Mouse (Mus musculus): ENCODE measurements around the gene Nup188.

Nup188 gene

GRCm38 (mm10) chr2:30257699-30258460 lies 28.3 kb upstream of the Nup188 start:
- DNase-seq = no peak

GRCm38 (mm10) chr2:30258600-30258999 lies 27.6 kb upstream of the Nup188 start:
- peak in 1 of 2 experiments; percentile 42 for DNase-seq

- no peak for DNase-seq
These were observed 26.8 kb upstream of the Nup188 start for GRCm38 (mm10) chr2:30259131-30260064.

GRCm38 (mm10) chr2:30261064-30261736 lies 25.0 kb upstream of the Nup188 start:
- DNase-seq = no peak

GRCm38 (mm10) chr2:30261921-30262839 lies 24.0 kb upstream of the Nup188 start:
- no peak for DNase-seq

GRCm38 (mm10) chr2:30262840-30263441 lies 23.3 kb upstream of the Nup188 start:
- DNase-seq = peak; percentile 29 to 31

- DNase-seq = no peak
These were observed 22.4 kb upstream of the Nup188 start for GRCm38 (mm10) chr2:30263811-30264210.

GRCm38 (mm10) chr2:30264671-30265519 lies 21.3 kb upstream of the Nup188 start:
- DNase-seq = peak; percentile 24 to 46

- peak; percentile 72 to 80 for DNase-seq
These were observed 20.4 kb upstream of the Nup188 start, which contains the start of gene Phyhd1 for GRCm38 (mm10) chr2:30265767-30266253. TSS of gene Phyhd1 (plus strand) at chr2:30266203.

GRCm38 (mm10) chr2:30266392-30266941 lies 19.7 kb upstream of the Nup188 start:
- DNase-seq = peak; percentile 80 to 87

GRCm38 (mm10) chr2:30267466-30267865 lies 18.7 kb upstream of the Nup188 start:
- DNase-seq = no peak

GRCm38 (mm10) chr2:30268371-30268770 lies 17.8 kb upstream of the Nup188 start:
- DNase-seq = no peak

- no peak for DNase-seq
These were observed 16.8 kb upstream of the Nup188 start for GRCm38 (mm10) chr2:30269241-30269990.

GRCm38 (mm10) chr2:30270134-30270533 lies 16.1 kb upstream of the Nup188 start:
- peak; percentile 55 to 66 for DNase-seq

GRCm38 (mm10) chr2:30280743-30281142 lies 5.5 kb upstream of the Nup188 start, which contains the start of gene Gm28038:
TSS of gene Gm28038 (plus strand) at chr2:30281043.
- no peak for DNase-seq

- DNase-seq = no peak
These were observed 4.5 kb upstream of the Nup188 start for GRCm38 (mm10) chr2:30281651-30282050.

GRCm38 (mm10) chr2:30283193-30283592 lies 3.0 kb upstream of the Nup188 start:
- no peak for DNase-seq

- DNase-seq = no peak
These were observed 1.2 kb upstream of the Nup188 start for GRCm38 (mm10) chr2:30285004-30285403.

All from kidney, postnatal 4 days (tissue).